ENCODE assay signal across 16 mouse cellular contexts in genomic region chr12:69494648-69495047, GRCm38 (mm10).
DNase-seq lines count a peak whose midpoint lies in the region; ATAC-seq and TF ChIP-seq lines count a peak whose summit lies in the region.
"Had no signal": no experiment of that assay in that cellular context is flagged by ENCODE, and none has a peak within 500 bp of the region (broad histone marks: within the 10 kb centered on the region; RNA-seq: fewer than 3 reads in every experiment).

No protein-coding gene starts in this region.

- ATAC-seq in heart, embryonic 12.5 days (ENCODE audit: insufficient number of reproducible peaks, low FRiP score): no peak
- ATAC-seq in stomach, embryonic 14.5 days (ENCODE audit: insufficient number of reproducible peaks, insufficient read depth, low FRiP score, low read depth): 0 out of 2 replicates have a peak, but pooled peaks have one; percentile 15
- ATAC-seq: CD4-positive, CD25-positive, alpha-beta regulatory T cell, adult 4 months had no signal

- H3K4me3 ChIP-seq in heart, embryonic 12.5 days: no peak overlapping the region
- H3K4me3 ChIP-seq in heart, adult 2 months: no peak overlapping the region
- no peak overlapping the region for H3K4me3 ChIP-seq in stomach, embryonic 14.5 days (ENCODE audit: low read depth, low read length)
- no peak overlapping the region for H3K4me3 ChIP-seq in cerebellum, adult 2 months (replicated peaks; ENCODE audit: insufficient read depth, low read depth, low read length)
- H3K4me3 ChIP-seq: embryonic facial prominence, embryonic 12.5 days; megakaryocyte, embryonic 14.5 days; myocyte had no signal

- no peak overlapping the region for H3K9ac ChIP-seq in heart, embryonic 12.5 days
- H3K9ac ChIP-seq in heart, adult 2 months (ENCODE audit: low read depth, low read length): no peak overlapping the region
- no peak overlapping the region for H3K9ac ChIP-seq in stomach, embryonic 14.5 days (replicated peaks; ENCODE audit: low read depth, low read length)
- H3K9ac ChIP-seq: embryonic facial prominence, embryonic 12.5 days had no signal

- H3K27me3 ChIP-seq in heart, embryonic 12.5 days (replicated peaks): peaks cover 8% of the 10 kb centered on the region; the same call in 1 of the 2 replicates
- no peaks in the 10 kb centered on the region for H3K27me3 ChIP-seq in heart, adult 2 months (ENCODE audit: control insufficient read depth, insufficient read depth, low read length)
- H3K27me3 ChIP-seq in stomach, embryonic 14.5 days (ENCODE audit: control insufficient read depth, insufficient read depth, low read length): no peaks in the 10 kb centered on the region
- H3K27me3 ChIP-seq in cerebellum, adult 2 months (ENCODE audit: control insufficient read depth, insufficient read depth, low read length): no peaks in the 10 kb centered on the region
- H3K27me3 ChIP-seq: embryonic facial prominence, embryonic 12.5 days had no signal

- no peaks in the 10 kb centered on the region for H3K9me3 ChIP-seq in heart, embryonic 12.5 days (replicated peaks)
- H3K9me3 ChIP-seq in stomach, embryonic 14.5 days (ENCODE audit: control insufficient read depth, low read depth, low read length): no peaks in the 10 kb centered on the region
- H3K9me3 ChIP-seq: embryonic facial prominence, embryonic 12.5 days; megakaryocyte, embryonic 14.5 days had no signal

- TF ChIP-seq EP300 in heart, adult 2 months (IDR thresholded peaks at IDR 0.05; ENCODE audit: insufficient read depth, low read depth, low read length): no peak

- no peaks in the 10 kb centered on the region for H3K36me3 ChIP-seq in heart, embryonic 12.5 days
- H3K36me3 ChIP-seq in heart, adult 2 months (ENCODE audit: control insufficient read depth, insufficient read depth, low read length): no peaks in the 10 kb centered on the region
- H3K36me3 ChIP-seq in stomach, embryonic 14.5 days (ENCODE audit: control insufficient read depth, insufficient read depth, low read length): no peaks in the 10 kb centered on the region
- H3K36me3 ChIP-seq: embryonic facial prominence, embryonic 12.5 days had no signal

- TF ChIP-seq POLR2A in heart, adult 2 months (IDR thresholded peaks at IDR 0.05; ENCODE audit: insufficient read depth, low read depth, low read length): no peak
- no peak for TF ChIP-seq POLR2A in cerebellum, adult 2 months (IDR thresholded peaks at IDR 0.05; ENCODE audit: borderline replicate concordance, insufficient read depth, low read length)

- peaks cover 22% of the 10 kb centered on the region for H3K4me1 ChIP-seq in heart, embryonic 12.5 days (replicated peaks)
- H3K4me1 ChIP-seq in heart, adult 2 months (ENCODE audit: control insufficient read depth, insufficient read depth, low read length): peaks cover 9% of the 10 kb centered on the region
- H3K4me1 ChIP-seq in stomach, embryonic 14.5 days (ENCODE audit: control insufficient read depth, insufficient read depth, low read length): peaks cover 18% of the 10 kb centered on the region
- H3K4me1 ChIP-seq in cerebellum, adult 2 months (ENCODE audit: control insufficient read depth, insufficient read depth, low read length): peaks cover 3% of the 10 kb centered on the region; the same call in 1 of the 2 replicates

- H3K27ac ChIP-seq in heart, embryonic 12.5 days (ENCODE audit: poor library complexity, severe bottlenecking): peak overlapping the region; percentile 23
- H3K27ac ChIP-seq in heart, adult 2 months: no peak overlapping the region
- H3K27ac ChIP-seq in stomach, embryonic 14.5 days (ENCODE audit: low read length): 0 out of 2 replicates have a peak overlapping the region, but pooled peaks have one; percentile 28
- no peak overlapping the region for H3K27ac ChIP-seq in cerebellum, adult 2 months (ENCODE audit: insufficient read depth, low read length)
- H3K27ac ChIP-seq: embryonic facial prominence, embryonic 12.5 days had no signal

- no peaks in the 10 kb centered on the region for H3K79me2 ChIP-seq in heart, adult 2 months (replicated peaks; ENCODE audit: control insufficient read depth, insufficient read depth, low read length)

- WGBS in heart, embryonic 12.5 days: 55% methylated on average over 8 of the region's 8 CpGs
- WGBS in heart, adult 2 months: 17% methylated on average over 8 of the region's 8 CpGs
- 41% methylated on average over 8 of the region's 8 CpGs for WGBS in stomach, embryonic 14.5 days
- WGBS in cerebellum, adult 2 months: 46% methylated on average over 8 of the region's 8 CpGs

- no peak for TF ChIP-seq CTCF in heart, adult 2 months (IDR thresholded peaks at IDR 0.05)
- no peak for TF ChIP-seq CTCF in cerebellum, adult 2 months (IDR thresholded peaks at IDR 0.05; ENCODE audit: borderline replicate concordance, insufficient read depth, low read depth, low read length)

- intact Hi-C loops in heart, adult 2 months (cut with DNase I): loop anchor here (5.0 kb wide), 1 partner anchor 47 kb away; no protein-coding TSS in a partner anchor

- DNase-seq in heart, adult 2 months: no peak
- DNase-seq in layer of hippocampus, adult 11-12 months (ENCODE audit: low spot score): peak; percentile 45
- no peak for DNase-seq in layer of hippocampus, adult 9-10 months (ENCODE audit: low spot score)
- DNase-seq in layer of hippocampus, postnatal 10 days (ENCODE audit: low spot score in 2 of 2): peak; percentile 35 to 52
- DNase-seq in gastrocnemius, postnatal 25 days: no peak
- no peak for DNase-seq in cerebellum, adult 2 months
- DNase-seq: adrenal gland, postnatal 36 days; cerebellum, adult 8-10 months; kidney, postnatal 25 days; thymus, postnatal 4 days had no signal

- no peak overlapping the region for H3K4me2 ChIP-seq in heart, embryonic 12.5 days
- no peak overlapping the region for H3K4me2 ChIP-seq in stomach, embryonic 14.5 days (replicated peaks; ENCODE audit: low read depth, low read length)
- H3K4me2 ChIP-seq: embryonic facial prominence, embryonic 12.5 days had no signal

Comparison
In these comparisons a context has a peak if more than half of its experiments do, and no peak if none do; other contexts are left out.
1. H3K27ac ChIP-seq: peak in heart, embryonic 12.5 days (single experiment) and stomach, embryonic 14.5 days (single experiment); none in heart, adult 2 months (single experiment) and cerebellum, adult 2 months (single experiment).
2. DNase-seq: peak in layer of hippocampus, adult 11-12 months (single experiment) and layer of hippocampus, postnatal 10 days (2 of 2); none in heart, adult 2 months (0 of 2), layer of hippocampus, adult 9-10 months (single experiment), gastrocnemius, postnatal 25 days (single experiment) and cerebellum, adult 2 months (0 of 2).